Mouse (Mus musculus) heart, postnatal 0 days (tissue): ENCODE data around the gene Sdad1. TPM values are rescaled to one million over a fixed set of nuclear protein-coding genes. Genes with fewer than 3 reads are reported as not detected.
"Not testable (repeated sequence)": the region's sequence is repeated elsewhere in the genome, so short reads cannot be mapped to it uniquely, and the experiment has no call there.

ENCODE experiments used
- ATAC-seq: fragments of 200-750 bp; cut with Nextera tagmentation; 2 replicates; pipeline ENCODE4 v1.8.0; 2017; ENCODE audit warnings: low read depth, moderate number of reproducible peaks, moderate library complexity; ENCODE audit not compliant: insufficient read depth
- DNase-seq: peaks from one replicate; pipeline ENCODE4 v3.0.0-alpha.2; 2016; ENCODE audit warnings: low spot score
- H3K27ac ChIP-seq: fragments of 300-500 bp; sonication (generic); 2 replicates; pipeline ENCODE4 v1.5.1; 2014; ENCODE audit warnings: low read depth, mild to moderate bottlenecking
- H3K27me3 ChIP-seq: fragments of 300-500 bp; sonication (generic); 2 replicates; pipeline ENCODE4 v1.6.1; 2014; ENCODE audit warnings: low read length, mixed read lengths; ENCODE audit not compliant: control insufficient read depth, insufficient read depth
- H3K36me3 ChIP-seq: fragments of 300-500 bp; sonication (generic); replicated peaks from 2 replicates; pipeline ENCODE4 v1.6.1; 2014; ENCODE audit warnings: low read length, mixed read lengths; ENCODE audit not compliant: control insufficient read depth, insufficient read depth
- H3K4me1 ChIP-seq: fragments of 300-500 bp; sonication (generic); 2 replicates; pipeline ENCODE4 v1.6.1; 2014; ENCODE audit warnings: antibody characterized with exemption; ENCODE audit not compliant: control insufficient read depth, insufficient read depth
- H3K4me2 ChIP-seq: fragments of 300-500 bp; sonication (generic); 2 replicates; pipeline ENCODE4 v1.6.1; 2014; ENCODE audit warnings: low read depth, mild to moderate bottlenecking, low read length, moderate library complexity
- H3K4me3 ChIP-seq: fragments of 300-500 bp; sonication (generic); 2 replicates; pipeline ENCODE4 v1.5.1; 2014; ENCODE audit warnings: low read depth, low read length
- H3K9ac ChIP-seq: fragments of 300-500 bp; sonication (generic); replicated peaks from 2 replicates; pipeline ENCODE4 v1.6.1; 2014; ENCODE audit warnings: low read depth, low read length, mixed read lengths
- H3K9me3 ChIP-seq: fragments of 300-500 bp; sonication (generic); replicated peaks from 2 replicates; pipeline ENCODE4 v1.6.1; 2016; ENCODE audit warnings: low read length; ENCODE audit not compliant: control insufficient read depth
- CTCF ChIP-seq: IDR thresholded peaks from 2 replicates; pipeline ENCODE4 v1.5.1; 2016; ENCODE audit warnings: antibody characterized with exemption, control low read depth, low read depth
- EP300 ChIP-seq: IDR thresholded peaks from 2 replicates; pipeline ENCODE4 v1.6.1; 2016; ENCODE audit warnings: antibody characterized with exemption, low read depth
- WGBS: fragments of 180-500 bp; shearing (Covaris S2); extraction: QIAGEN DNeasy Blood & Tissue Kit; methylation state at CpG from one replicate; pipeline ENCODE4 v1.1.7; 2014; 5-methylcytosine and 5-hydroxymethylcytosine counted together
- polyA plus RNA-seq: library from polyadenylated mRNA; unstranded; fragments of >200 nt; fragmentation: Nextera tagmentation; extraction: Ambion mirVana; gene quantifications from 2 replicates; pipeline ENCODE4 v1.2.1, GENCODE M21; 2015
- total RNA-seq: library from RNA; depleted of rRNA; stranded (reverse); fragments of >200 nt; gene quantifications from 2 replicates; pipeline ENCODE4 v1.2.3, GENCODE M21; 2014; ENCODE audit warnings: low replicate concordance; rRNA removed

Gene Sdad1
- total RNA-seq (34.0 and 37.0 TPM in 2 replicates), polyA plus RNA-seq (13.7 and 13.8 TPM in 2 replicates)

DNA sequence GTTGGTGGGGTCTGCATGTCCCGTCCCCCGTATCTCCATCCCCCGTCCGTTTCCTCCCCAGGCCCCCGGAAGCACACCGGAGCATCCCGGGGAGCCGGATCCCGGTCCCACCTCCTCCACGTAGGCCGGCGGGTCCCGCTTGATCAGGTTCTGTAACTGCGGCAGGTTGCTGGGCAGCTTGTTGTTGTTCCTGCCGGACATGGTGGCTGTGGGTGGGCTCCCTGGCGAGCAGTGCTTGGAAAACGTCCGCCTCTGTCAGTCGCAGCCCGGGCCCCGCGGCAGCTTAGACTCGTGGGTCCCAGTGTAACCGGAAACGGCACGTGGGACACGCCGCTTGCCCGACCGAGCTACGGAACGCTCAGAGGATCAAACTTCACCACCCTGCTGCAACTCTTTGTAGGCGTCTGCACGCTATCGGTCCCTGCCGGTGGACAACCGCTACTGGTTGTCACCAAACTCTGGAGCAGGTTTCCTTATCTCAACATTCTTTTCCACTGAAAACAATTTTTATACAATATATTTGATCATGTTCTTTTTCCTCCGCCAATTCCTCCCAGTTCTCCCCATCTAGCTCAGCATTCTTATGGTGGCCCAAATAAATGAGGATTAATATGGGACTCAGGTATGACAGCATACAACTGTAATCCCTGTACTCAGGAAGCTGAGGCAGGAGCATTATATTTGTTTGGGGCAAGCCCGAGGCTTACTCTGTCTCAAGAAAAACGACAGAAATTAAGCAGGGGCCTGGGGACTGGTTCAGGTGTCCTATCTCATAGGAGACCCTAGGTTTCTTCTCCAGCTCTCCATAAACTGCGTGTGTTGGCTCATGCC, at the start of gene Sdad1:
Gene Sdad1, minus strand, starts transcription at position 799 of the 831 bp plus-strand sequence.
- Histone ChIP-seq H3K4me2 (peak within 1 kb of the TSS; percentile 94), H3K4me1 (peaks cover 9% of the 10 kb centered on the region; the same call in 1 of the 2 replicates), H3K27me3 (no peaks in the 10 kb centered on the region), H3K9ac (peak within 1 kb of the TSS; percentile 72), H3K9me3 (no peaks in the 10 kb centered on the region), H3K36me3 (peaks cover 13% of the 10 kb centered on the region), H3K27ac (peak within 1 kb of the TSS; percentile 46; the same call in 1 of the 2 replicates), H3K4me3 (peak within 1 kb of the TSS; percentile 90)
- DNase-seq, result peak; percentile 90
- WGBS, result 2% methylated on average over 41 of the region's 41 CpGs
- peak; percentile 92 for ATAC-seq
- TF ChIP-seq EP300 (peak; percentile 71; the same call in 1 of the 2 replicates), CTCF (peak; percentile 66)

DNA sequence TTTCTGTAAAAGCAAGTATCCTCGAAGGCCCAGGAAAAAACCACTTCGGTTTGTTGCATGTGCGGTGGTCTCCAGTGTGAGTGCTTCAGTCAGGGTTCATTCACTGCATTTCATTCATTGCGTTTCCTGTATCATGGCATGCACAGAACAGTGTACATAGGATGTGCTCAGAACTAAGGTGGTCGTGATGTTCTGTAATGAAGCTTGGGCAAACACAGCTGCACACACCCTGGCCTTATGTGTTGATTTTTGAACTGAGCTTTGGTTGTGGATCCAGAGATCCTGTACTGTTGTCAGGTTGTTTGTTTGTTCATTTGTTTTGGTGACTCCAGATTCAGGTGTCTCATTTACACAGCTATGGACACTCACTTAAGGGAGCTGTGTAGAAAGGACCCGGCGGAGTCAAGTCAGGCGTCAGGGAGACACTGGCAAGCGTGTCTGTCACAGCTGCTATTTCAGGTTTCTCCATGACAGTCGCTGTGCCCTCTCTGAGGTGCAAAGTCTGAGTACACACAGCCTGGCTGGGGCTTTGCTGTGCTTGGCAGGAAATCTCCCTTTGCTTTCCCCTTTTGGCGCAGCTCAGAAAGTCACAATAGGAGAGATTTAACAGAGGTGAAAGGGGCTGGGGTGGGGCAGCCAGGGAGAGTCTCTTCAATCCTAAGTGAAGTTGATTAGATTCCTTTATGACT, 48.6 kb upstream of the Sdad1 start:
- WGBS, result 59% methylated on average over 11 of the region's 11 CpGs
- TF ChIP-seq EP300, result no peak
- no peak for TF ChIP-seq CTCF
- ATAC-seq (no peak), DNase-seq (no peak)
- Histone ChIP-seq H3K9ac (no peak overlapping the region), H3K27ac (no peak overlapping the region), H3K4me2 (no peak overlapping the region), H3K27me3 (no peaks in the 10 kb centered on the region), H3K36me3 (no peaks in the 10 kb centered on the region), H3K4me1 (no peaks in the 10 kb centered on the region), H3K9me3 (no peaks in the 10 kb centered on the region), H3K4me3 (no peak overlapping the region)

DNA sequence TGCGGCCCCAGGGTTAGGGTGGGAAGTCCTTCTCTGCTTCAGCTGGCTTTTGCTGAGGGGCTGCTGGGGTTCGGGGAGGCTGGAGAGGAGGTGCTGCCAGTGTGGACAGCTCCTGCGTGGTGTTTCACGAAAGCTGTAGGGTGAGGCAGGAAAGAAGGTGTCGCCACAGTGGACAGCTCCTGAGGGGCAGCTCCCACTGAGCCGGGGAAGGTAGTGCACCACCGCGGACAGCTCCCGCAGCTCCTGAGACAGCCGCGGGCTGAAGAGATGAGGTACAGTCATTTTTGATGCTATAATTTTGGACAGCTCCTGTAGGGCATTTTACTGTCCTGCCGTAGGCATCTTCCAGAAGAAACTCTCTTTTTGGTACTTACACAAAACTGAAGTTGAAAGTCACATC, 47.8 kb upstream of the Sdad1 start:
- WGBS, result 13% methylated on average over 11 of the region's 12 CpGs
- Histone ChIP-seq H3K9ac (no peak overlapping the region), H3K4me2 (no peak overlapping the region), H3K9me3 (no peaks in the 10 kb centered on the region), H3K27me3 (no peaks in the 10 kb centered on the region), H3K4me1 (no peaks in the 10 kb centered on the region; the same call in 1 of the 2 replicates), H3K27ac (no peak overlapping the region), H3K36me3 (no peaks in the 10 kb centered on the region), H3K4me3 (no peak overlapping the region)
- TF ChIP-seq CTCF, result no peak
- TF ChIP-seq EP300, result no peak
- DNase-seq, result peak; percentile 51
- peak; percentile 59; the same call in 1 of the 2 replicates for ATAC-seq

GRCm38 (mm10) chr5:92353517-92353916, 43.2 kb upstream of the Sdad1 start:
- peak overlapping the region; percentile 62 for H3K4me3 ChIP-seq
- peak overlapping the region; percentile 64 for H3K4me2 ChIP-seq
- TF ChIP-seq CTCF (no peak), EP300 (no peak)
- 12% methylated on average over 11 of the region's 11 CpGs for WGBS
- peaks cover 3% of the 10 kb centered on the region; the same call in 1 of the 2 replicates for H3K4me1 ChIP-seq
- DNase-seq (peak; percentile 79), ATAC-seq (peak; percentile 82)
- H3K36me3 ChIP-seq, result no peaks in the 10 kb centered on the region
- H3K9ac ChIP-seq, result peak overlapping the region; percentile 47
- H3K9me3 ChIP-seq, result no peaks in the 10 kb centered on the region
- no peaks in the 10 kb centered on the region for H3K27me3 ChIP-seq
- H3K27ac ChIP-seq, result peak overlapping the region; percentile 74

DNA sequence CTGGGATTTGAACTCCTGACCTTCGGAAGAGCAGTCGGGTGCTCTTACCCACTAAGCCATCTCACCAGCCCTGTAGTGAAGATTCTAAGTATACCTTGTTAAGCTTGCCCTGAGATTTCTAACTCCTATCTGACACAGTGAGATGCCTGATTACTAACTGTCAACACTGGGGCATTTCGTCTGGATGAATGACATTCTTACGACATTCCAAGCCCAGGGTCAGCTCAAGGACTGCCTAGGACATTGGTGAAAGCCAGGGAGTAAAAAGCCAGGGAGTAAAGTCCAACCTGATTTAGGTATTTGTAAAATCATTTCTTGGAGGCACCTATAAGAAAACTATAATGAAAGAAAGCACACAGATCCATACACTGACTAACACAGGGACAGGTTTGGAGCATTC, 42.4 kb upstream of the Sdad1 start:
- not testable (repeated sequence) for H3K4me1 ChIP-seq, DNase-seq, H3K4me3 ChIP-seq, H3K9me3 ChIP-seq, ATAC-seq, H3K36me3 ChIP-seq, H3K27me3 ChIP-seq
- Histone ChIP-seq H3K4me2 (peak overlapping the region; percentile 64), H3K9ac (0 out of 2 replicates have a peak overlapping the region, but pooled peaks have one; percentile 47), H3K27ac (peak overlapping the region; percentile 74)
- 37% methylated on average over 4 of the region's 4 CpGs for WGBS
